Mouse (Mus musculus) 3134 (cell line): Measurements from ENCODE around the gene Olfr315.
"Not testable (repeated sequence)": the region's sequence is repeated elsewhere in the genome, so short reads cannot be mapped to it uniquely, and the experiment has no call there.

Source experiments
- DNase-seq: peaks from one replicate; pipeline ENCODE4 v3.0.0-alpha.2; 2011; ENCODE audit warnings: low spot score; ENCODE audit not compliant: insufficient read length; ENCODE audit errors: extremely low read depth

The Olfr315 gene

GRCm38 (mm10) chr11:58814700-58815099 lies 41.7 kb downstream of the Olfr315 start, which contains the start of gene Olfr313:
Olfr313 (plus strand) TSS chr11:58815000.
- not testable (repeated sequence) for DNase-seq

GRCm38 (mm10) chr11:58815676-58816075 lies 42.7 kb downstream of the Olfr315 start:
- DNase-seq = no peak

- not testable (repeated sequence) for DNase-seq
Observed at GRCm38 (mm10) chr11:58828937-58829336, 55.9 kb downstream of the Olfr315 start, which contains the start of gene Olfr312. Olfr312 (plus strand) TSS chr11:58829237.

- no peak for DNase-seq
Observed at GRCm38 (mm10) chr11:58829764-58830163, 56.8 kb downstream of the Olfr315 start.
